Mouse (Mus musculus) stomach, postnatal 0 days (tissue): Measurements from ENCODE around the gene Kirrel3.

Source experiments
- CTCF ChIP-seq: IDR thresholded peaks from 2 replicates; pipeline ENCODE4 v1.5.1; 2016; ENCODE audit warnings: antibody characterized with exemption, low read depth, mild to moderate bottlenecking, moderate library complexity
- EP300 ChIP-seq: optimal IDR thresholded peaks from 2 replicates; pipeline ENCODE3; 2016; ENCODE audit warnings: antibody characterized with exemption

GRCm38 (mm10) chr9:34908040-34908439 lies 422.3 kb downstream of the Kirrel3 start:
- no peak for TF ChIP-seq EP300
- TF ChIP-seq CTCF, result no peak
